Mouse (Mus musculus) E14TG2a.4 (cell line): ENCODE measurements around the gene Vmn1r55.
"Not testable (repeated sequence)": the region's sequence is repeated elsewhere in the genome, so short reads cannot be mapped to it uniquely, and the experiment has no call there.

Experiments
- H3K27me3 ChIP-seq: 2 replicates; pipeline ENCODE4 v1.6.1; 2014; ENCODE audit warnings: low read length, control low read depth; ENCODE audit not compliant: insufficient read depth
- H3K36me3 ChIP-seq: 2 replicates; pipeline ENCODE4 v1.6.1; 2014; ENCODE audit warnings: low read length, control low read depth; ENCODE audit not compliant: insufficient read depth
- H3K4me1 ChIP-seq: replicated peaks from 2 replicates; pipeline ENCODE4 v1.6.1; 2014; ENCODE audit warnings: low read depth, low read length, control low read depth
- H3K4me3 ChIP-seq: replicated peaks from 2 replicates; pipeline ENCODE4 v1.5.1; 2014; ENCODE audit warnings: mild to moderate bottlenecking, low read length
- H3K9me3 ChIP-seq: 2 replicates; pipeline ENCODE4 v1.6.1; 2014; ENCODE audit warnings: low read length, control low read depth
- CTCF ChIP-seq: conservative IDR thresholded peaks from 2 replicates; pipeline ENCODE4 v1.5.1; 2014; ENCODE audit warnings: low read length
- NANOG ChIP-seq: IDR thresholded peaks from 2 replicates; pipeline ENCODE4 v1.6.1; 2014; ENCODE audit warnings: borderline replicate concordance, low read length, mixed read lengths
- POU5F1 ChIP-seq: IDR thresholded peaks from 2 replicates; pipeline ENCODE4 v1.6.1; 2014; ENCODE audit warnings: low read length, borderline replicate concordance

Vmn1r55 gene

GRCm38 (mm10) chr7:5149570-5149969 lies at the start of gene Vmn1r55:
TSS of gene Vmn1r55 (minus strand) at chr7:5149670.
- H3K4me3 ChIP-seq, H3K9me3 ChIP-seq, H3K27me3 ChIP-seq, H3K36me3 ChIP-seq, H3K4me1 ChIP-seq: not testable (repeated sequence)

DNA sequence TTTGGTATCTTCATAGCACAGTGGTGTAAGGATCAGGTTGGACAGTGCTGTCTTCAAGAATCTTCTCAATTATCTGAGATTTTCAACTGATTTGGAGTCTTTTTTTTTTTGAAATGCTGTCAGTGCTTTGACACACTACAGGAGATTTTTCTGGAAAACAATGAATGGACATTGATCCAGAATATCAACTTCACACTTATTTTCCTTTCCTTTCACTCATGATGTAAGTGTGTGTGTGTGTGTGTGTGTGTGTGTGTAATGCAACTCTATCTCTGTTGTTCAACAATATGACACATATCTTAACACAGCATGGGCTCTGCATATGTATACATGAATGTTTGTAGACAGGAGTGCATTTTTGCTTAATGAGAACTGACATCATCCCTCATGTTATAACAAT lies 47.2 kb upstream of the Vmn1r55 start, which contains the start of gene Vmn1r56:
TSS of gene Vmn1r56 (minus strand) at position 101 of the 400 bp plus-strand sequence.
- H3K9me3 ChIP-seq: peaks cover 32% of the 10 kb centered on the region
- not testable (repeated sequence) for H3K4me1 ChIP-seq, H3K4me3 ChIP-seq, H3K36me3 ChIP-seq, H3K27me3 ChIP-seq

DNA sequence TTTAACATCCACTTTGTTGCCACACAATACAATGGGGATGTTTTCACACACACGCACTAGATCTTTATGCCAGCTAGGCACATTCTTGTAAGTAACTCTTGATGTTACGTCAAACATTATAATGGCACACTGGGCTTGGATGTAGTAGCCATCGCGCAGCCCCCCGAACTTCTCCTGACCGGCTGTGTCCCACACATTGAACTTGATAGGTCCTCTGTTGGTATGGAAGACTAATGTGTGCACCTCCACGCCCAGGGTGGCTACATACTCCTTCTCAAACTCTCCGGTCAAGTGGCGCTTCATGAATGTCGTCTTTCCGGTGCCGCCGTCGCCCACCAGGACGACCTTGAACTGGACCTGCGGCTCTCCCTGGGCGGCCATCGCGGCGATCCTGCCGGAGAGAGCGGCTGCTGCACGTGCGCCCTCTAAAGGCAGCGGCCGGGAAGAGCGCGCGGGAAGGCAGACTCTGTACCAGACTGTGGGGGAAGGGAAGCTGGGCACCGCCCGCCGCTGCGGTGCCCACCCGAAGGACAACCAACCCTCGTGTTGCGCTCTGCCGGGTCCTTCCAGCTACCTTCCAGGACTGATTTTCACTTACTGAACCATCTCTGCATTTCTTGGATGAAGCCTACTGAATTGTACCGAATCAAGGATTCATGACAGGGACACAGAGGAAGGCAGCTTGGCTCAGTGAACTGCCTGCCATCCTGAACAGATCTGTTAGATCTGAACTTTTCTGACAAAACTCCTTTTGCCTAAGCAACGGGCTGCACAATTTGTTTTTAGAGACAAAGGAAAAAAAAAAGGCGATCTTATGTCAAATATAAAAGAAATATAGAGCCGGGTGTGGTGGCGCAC lies 23.7 kb downstream of the Vmn1r55 start, which contains the start of gene Rasl2-9:
TSS of gene Rasl2-9 (minus strand) at position 402 of the 858 bp plus-strand sequence.
- H3K4me3 ChIP-seq: peak within 1 kb of the TSS; percentile 74
- peak; percentile 32 for TF ChIP-seq CTCF
- no peak for TF ChIP-seq NANOG
- peaks cover 14% of the 10 kb centered on the region for H3K27me3 ChIP-seq
- no peaks in the 10 kb centered on the region for H3K36me3 ChIP-seq
- peaks cover 7% of the 10 kb centered on the region; the same call in 1 of the 2 replicates for H3K4me1 ChIP-seq
- no peaks in the 10 kb centered on the region for H3K9me3 ChIP-seq

GRCm38 (mm10) chr7:5125078-5125477 lies 24.4 kb downstream of the Vmn1r55 start:
- Histone ChIP-seq H3K4me1 (peaks cover 7% of the 10 kb centered on the region; the same call in 1 of the 2 replicates), H3K9me3 (no peaks in the 10 kb centered on the region), H3K27me3 (peaks cover 14% of the 10 kb centered on the region), H3K4me3 (no peak overlapping the region), H3K36me3 (no peaks in the 10 kb centered on the region)
- TF ChIP-seq CTCF (no peak), NANOG (no peak), POU5F1 (no peak)

- TF ChIP-seq NANOG (no peak), POU5F1 (no peak), CTCF (no peak)
- no peaks in the 10 kb centered on the region for H3K9me3 ChIP-seq
- peaks cover 18% of the 10 kb centered on the region for H3K4me1 ChIP-seq
- no peaks in the 10 kb centered on the region for H3K36me3 ChIP-seq
- H3K27me3 ChIP-seq: no peaks in the 10 kb centered on the region
- H3K4me3 ChIP-seq: no peak within 1 kb of the TSS
These were observed 32.6 kb downstream of the Vmn1r55 start, which contains the start of gene Rfpl4 for GRCm38 (mm10) chr7:5116850-5117249. TSS of gene Rfpl4 (minus strand) at chr7:5116950.

DNA sequence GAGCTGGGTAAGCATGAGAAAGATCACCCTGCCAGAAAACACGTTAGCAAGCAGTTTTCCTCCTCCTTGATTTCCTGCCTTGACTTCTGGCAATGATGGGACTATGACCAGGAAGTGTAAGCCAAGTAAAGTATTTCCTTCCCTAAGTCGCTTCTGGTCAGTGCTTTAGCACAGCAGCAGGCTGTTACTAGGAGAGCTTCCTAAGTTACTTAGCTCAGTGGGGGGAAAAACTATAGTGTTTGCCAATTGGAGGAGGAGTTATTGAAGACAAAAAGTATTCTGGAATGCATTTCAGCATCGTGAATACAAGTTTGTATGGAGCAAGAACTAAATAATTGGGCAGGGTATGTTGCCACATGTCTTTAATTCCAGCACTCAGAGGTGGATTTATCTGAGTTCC lies 36.8 kb downstream of the Vmn1r55 start:
- Histone ChIP-seq H3K9me3 (no peaks in the 10 kb centered on the region), H3K4me1 (peaks cover 5% of the 10 kb centered on the region), H3K27me3 (no peaks in the 10 kb centered on the region), H3K4me3 (no peak overlapping the region), H3K36me3 (no peaks in the 10 kb centered on the region)
- TF ChIP-seq NANOG: no peak
- no peak for TF ChIP-seq POU5F1
- no peak for TF ChIP-seq CTCF

DNA sequence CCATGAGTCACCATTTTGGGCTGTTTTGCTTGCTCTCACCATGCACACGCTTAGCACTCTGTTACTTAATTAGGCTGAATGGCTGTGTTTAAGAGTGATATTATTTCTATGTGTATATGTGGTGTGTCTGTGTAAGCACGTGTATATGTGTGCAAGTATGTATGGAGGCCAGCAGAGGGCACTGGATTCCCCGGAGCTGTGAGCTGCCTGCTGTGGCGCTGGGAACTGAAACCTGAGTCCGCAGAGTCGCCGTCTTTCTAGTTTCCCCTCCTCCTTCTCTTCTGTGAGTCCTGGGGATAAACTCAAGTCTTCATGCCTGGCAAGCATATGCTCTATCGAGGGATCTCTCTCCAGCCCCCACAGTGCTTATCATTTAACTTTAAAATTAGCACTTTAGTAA lies 40.2 kb downstream of the Vmn1r55 start:
- Histone ChIP-seq H3K9me3 (no peaks in the 10 kb centered on the region), H3K36me3 (no peaks in the 10 kb centered on the region), H3K4me1 (no peaks in the 10 kb centered on the region), H3K27me3 (no peaks in the 10 kb centered on the region), H3K4me3 (no peak overlapping the region)
- no peak for TF ChIP-seq NANOG
- TF ChIP-seq CTCF: peak; percentile 36; the same call in 1 of the 2 replicates

DNA sequence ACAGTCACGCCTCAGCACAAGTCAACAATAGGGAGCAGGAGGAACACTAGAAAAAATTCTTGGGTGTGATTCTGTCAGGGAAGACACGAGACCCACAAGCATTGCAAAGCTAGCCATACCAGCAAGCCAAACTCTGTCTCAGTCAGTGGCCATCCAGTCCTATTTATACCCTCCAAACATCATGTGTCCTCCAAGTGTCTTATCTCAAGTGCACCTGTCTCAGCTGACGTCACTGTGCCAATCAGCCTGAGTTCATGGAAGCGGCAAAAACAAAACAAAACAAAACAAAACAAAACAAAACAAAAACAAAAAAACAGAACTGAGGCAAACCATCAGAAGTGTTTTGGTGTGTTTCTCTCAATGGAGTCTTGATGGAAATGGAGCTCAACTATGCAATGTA lies 41.2 kb downstream of the Vmn1r55 start:
- Histone ChIP-seq H3K9me3 (no peaks in the 10 kb centered on the region), H3K4me3 (no peak overlapping the region), H3K36me3 (no peaks in the 10 kb centered on the region), H3K4me1 (no peaks in the 10 kb centered on the region), H3K27me3 (no peaks in the 10 kb centered on the region)
- no peak for TF ChIP-seq POU5F1
- TF ChIP-seq NANOG: no peak
- TF ChIP-seq CTCF: no peak

DNA sequence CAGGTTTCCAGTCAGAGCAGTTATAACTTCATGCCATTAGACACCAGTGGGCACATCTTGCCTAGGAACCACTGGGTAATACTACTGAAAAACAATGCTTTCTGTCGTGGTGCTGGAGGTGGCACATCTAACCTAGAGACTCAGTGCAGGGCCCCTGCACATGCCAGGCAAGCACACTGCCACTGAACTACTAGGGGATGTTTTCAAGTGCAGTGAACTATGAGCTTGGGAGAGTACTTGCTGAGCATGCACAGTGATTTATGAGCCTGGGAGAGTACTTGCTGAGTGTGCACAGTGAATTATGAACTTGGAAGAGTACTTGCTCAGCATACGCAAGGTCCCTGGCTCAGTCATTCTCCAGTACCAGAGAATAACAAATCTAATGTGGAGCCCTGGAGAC lies 46.9 kb downstream of the Vmn1r55 start:
- Histone ChIP-seq H3K9me3 (no peaks in the 10 kb centered on the region), H3K4me3 (no peak overlapping the region)
- no peak for TF ChIP-seq POU5F1
- no peak for TF ChIP-seq NANOG
- TF ChIP-seq CTCF: no peak

More for the DNA sequence above, 46.9 kb downstream of the Vmn1r55 start:
- H3K4me1 ChIP-seq: peaks cover 28% of the 10 kb centered on the region
- H3K36me3 ChIP-seq: peaks cover 18% of the 10 kb centered on the region
- H3K27me3 ChIP-seq: no peaks in the 10 kb centered on the region
